Comparison of ENCODE assay signal across 42 mouse cellular contexts in the genomic region with DNA sequence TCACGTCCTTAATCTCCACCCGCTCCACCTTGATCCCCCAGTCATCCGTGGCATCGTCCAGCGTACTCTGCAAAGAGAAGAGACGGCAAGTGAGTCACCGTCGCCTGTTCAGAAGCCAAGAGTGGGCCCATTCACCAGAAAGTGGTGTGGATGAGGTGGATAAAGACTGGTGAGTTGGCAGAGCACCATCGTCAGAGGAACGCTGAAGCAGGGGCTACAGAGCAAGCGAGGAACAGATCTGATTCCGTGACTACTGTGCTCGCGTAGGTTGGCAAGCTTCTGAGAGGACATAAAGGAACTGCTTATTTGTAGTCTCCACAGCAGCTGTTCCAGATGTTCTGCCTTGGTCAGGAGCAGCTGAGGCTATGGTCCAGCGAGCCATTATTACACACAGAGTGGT. TPM values are rescaled to one million over a fixed set of nuclear protein-coding genes. Genes with fewer than 3 reads are reported as not detected.
"Had no signal": no experiment of that assay in that cellular context is flagged by ENCODE, and none has a peak within 500 bp of the region (broad histone marks: within the 10 kb centered on the region; RNA-seq: fewer than 3 reads in every experiment).

No protein-coding gene starts in this region.

- H3K4me3 ChIP-seq: heart, embryonic 13.5 days; heart, embryonic 15.5 days; hindbrain, embryonic 13.5 days; hindbrain, embryonic 15.5 days; kidney, embryonic 15.5 days; limb, embryonic 13.5 days; limb, embryonic 15.5 days had no signal

- H3K36me3 ChIP-seq: hindbrain, embryonic 13.5 days; hindbrain, embryonic 15.5 days; limb, embryonic 13.5 days had no signal

- H3K4me2 ChIP-seq: heart, embryonic 11.5 days; heart, embryonic 13.5 days; heart, embryonic 15.5 days; hindbrain, embryonic 13.5 days; hindbrain, embryonic 15.5 days; kidney, embryonic 15.5 days; limb, embryonic 13.5 days; limb, embryonic 15.5 days had no signal

- DNase-seq: gastrocnemius, postnatal 14 days; gastrocnemius, postnatal 36 days; heart, adult 11 months; heart, postnatal 14 days; heart, postnatal 36 days; kidney, adult 11 months; kidney, adult 2 months; kidney, adult 9 months; kidney, postnatal 14 days; kidney, postnatal 36 days; layer of hippocampus, adult 9-11 months; layer of hippocampus, postnatal 36 days; left cerebral cortex, postnatal 4 days; lung, adult 18-20 months had no signal

- H3K4me1 ChIP-seq: kidney, embryonic 15.5 days had no signal

- ATAC-seq: hindbrain, postnatal 0 days; intestine, embryonic 16.5 days had no signal

- H3K9me3 ChIP-seq: heart, embryonic 13.5 days; heart, embryonic 15.5 days; hindbrain, embryonic 13.5 days; hindbrain, embryonic 15.5 days; kidney, embryonic 15.5 days; limb, embryonic 13.5 days; limb, embryonic 15.5 days had no signal

- H3K27me3 ChIP-seq: heart, embryonic 13.5 days; heart, embryonic 15.5 days; hindbrain, embryonic 13.5 days; hindbrain, embryonic 15.5 days; kidney, embryonic 15.5 days; limb, embryonic 13.5 days; limb, embryonic 15.5 days had no signal

- H3K27ac ChIP-seq: heart, embryonic 13.5 days; heart, embryonic 15.5 days; hindbrain, embryonic 13.5 days; hindbrain, embryonic 15.5 days; hindbrain, postnatal 0 days; kidney, embryonic 15.5 days; kidney, postnatal 0 days; limb, embryonic 13.5 days; limb, embryonic 15.5 days; liver, embryonic 14.5 days had no signal

- H3K9ac ChIP-seq: heart, embryonic 13.5 days; heart, embryonic 15.5 days; hindbrain, embryonic 13.5 days; hindbrain, embryonic 15.5 days; kidney, embryonic 15.5 days; limb, embryonic 13.5 days; limb, embryonic 15.5 days; liver, embryonic 14.5 days had no signal

RNA-seq across cellular contexts. Expression of a gene that starts 47.1 kb away (rescaled TPM):
- total RNA-seq: gastrocnemius, adult 18-20 months; gastrocnemius, postnatal 14 days; gastrocnemius, postnatal 36 days; heart, postnatal 14 days; heart, postnatal 36 days; hematopoietic stem cell, adult 5-6 weeks; hindbrain, postnatal 0 days; layer of hippocampus, adult 18-20 months; layer of hippocampus, adult 8-10 months; layer of hippocampus, postnatal 14 days; layer of hippocampus, postnatal 36 days; left cerebral cortex, adult 18-20 months; left cerebral cortex, adult 8-10 months; left cerebral cortex, postnatal 10 days; left cerebral cortex, postnatal 25 days; left cerebral cortex, postnatal 4 days; liver, adult 2 months had no signal
- polyA plus RNA-seq: gonadal fat pad, adult 2 months; heart, embryonic 11.5 days; heart, embryonic 13.5 days; heart, embryonic 15.5 days; heart, postnatal 0 days; hindbrain, embryonic 11.5 days; hindbrain, embryonic 13.5 days; hindbrain, embryonic 15.5 days; hindbrain, postnatal 0 days; intestine, embryonic 14.5 days; intestine, embryonic 16.5 days; kidney, adult 2 months; kidney, embryonic 15.5 days; kidney, postnatal 0 days; large intestine, adult 2 months; limb, embryonic 11.5 days; limb, embryonic 13.5 days; limb, embryonic 15.5 days; liver, adult 2 months; liver, embryonic 14.5 days had no signal
